Mouse (Mus musculus): ENCODE results near the gene Svop. TPM values are rescaled to one million over a fixed set of nuclear protein-coding genes. Genes with fewer than 3 reads are reported as not detected.

Gene Svop
- total RNA-seq, 1 experiment from 2014 or later = 3.2 TPM

DNA sequence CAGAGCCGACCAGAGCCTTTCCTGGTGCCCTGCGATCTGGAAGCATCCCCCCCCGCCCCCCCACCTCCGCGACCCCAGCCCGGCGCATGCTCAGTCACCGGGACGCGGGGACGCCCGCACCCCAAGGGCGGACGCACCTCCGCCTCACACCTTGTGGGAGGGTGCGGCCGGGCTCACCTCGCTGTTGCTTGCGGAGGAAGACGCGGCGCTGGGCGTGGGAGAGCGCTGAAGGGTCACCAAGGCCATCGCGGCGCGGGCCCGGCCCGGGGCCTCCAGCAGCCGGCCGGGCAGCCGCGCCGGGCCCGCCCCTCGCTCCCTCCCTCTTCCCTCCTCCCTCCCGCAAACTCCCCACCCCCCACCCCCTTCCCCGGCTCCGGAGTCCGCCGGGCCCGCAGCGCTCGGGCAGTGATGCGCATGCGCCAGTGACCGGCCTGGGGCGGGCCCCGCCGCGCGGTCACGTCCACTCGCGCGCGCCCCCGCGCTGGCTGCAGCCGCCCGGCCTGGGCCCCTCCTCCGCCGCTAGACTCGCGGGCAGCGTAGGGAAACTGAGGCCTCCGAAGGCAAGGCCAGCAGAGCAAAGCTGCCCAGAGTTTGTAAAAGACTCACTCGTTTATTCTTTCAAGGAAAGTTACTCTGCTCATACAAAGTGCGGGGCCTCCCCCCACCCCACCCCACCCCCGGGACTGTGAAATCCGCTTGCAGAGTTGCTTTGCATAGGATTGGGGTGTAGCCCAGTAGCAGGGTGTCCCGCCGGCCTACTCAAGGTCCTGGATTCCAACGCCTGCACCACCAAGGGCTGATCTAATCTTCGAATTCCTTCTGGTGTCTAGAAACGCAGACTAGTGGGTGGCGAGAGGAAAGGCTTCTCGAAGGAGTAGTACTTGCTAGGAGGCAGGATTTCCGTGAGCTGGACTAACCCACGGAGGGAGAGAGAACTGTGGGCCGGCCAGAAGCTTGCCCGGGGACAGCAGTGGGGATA lies 97.6 kb downstream of the Svop start, which contains the start of gene Ssh1:
Gene Ssh1, minus strand, starts transcription at position 408 of the 979 bp plus-strand sequence.
- DNase-seq = peak; percentile 96

- peak; percentile 69 for DNase-seq
These were observed 98.3 kb downstream of the Svop start for GRCm38 (mm10) chr5:113993031-113993486.

DNA sequence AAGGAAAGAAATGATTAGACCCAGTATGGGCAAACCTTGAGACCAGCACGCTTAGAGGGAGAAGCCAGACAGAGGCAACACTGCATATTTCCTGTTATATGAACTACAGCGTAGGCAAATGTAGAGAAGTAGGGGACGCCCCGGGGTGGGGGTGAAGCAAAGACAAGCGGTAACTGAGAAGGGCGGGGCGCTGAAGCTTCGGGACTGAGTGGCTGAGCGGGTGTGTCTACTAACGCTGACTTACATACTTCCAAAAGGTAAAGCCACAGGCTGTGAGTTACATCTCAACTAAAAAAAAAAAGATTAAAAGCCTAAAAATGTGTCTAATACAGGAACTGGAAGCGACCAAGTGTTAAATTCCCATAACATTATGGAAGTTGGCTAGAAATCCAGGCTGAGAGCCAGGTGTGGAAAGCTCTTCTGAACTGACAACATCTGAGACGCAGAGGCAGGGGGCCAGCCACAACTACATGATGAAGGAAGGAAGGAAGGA lies 99.0 kb downstream of the Svop start:
- DNase-seq = peak; percentile 72

- DNase-seq = peak; percentile 37
These were observed 100.2 kb downstream of the Svop start for GRCm38 (mm10) chr5:113991141-113991540.

DNA sequence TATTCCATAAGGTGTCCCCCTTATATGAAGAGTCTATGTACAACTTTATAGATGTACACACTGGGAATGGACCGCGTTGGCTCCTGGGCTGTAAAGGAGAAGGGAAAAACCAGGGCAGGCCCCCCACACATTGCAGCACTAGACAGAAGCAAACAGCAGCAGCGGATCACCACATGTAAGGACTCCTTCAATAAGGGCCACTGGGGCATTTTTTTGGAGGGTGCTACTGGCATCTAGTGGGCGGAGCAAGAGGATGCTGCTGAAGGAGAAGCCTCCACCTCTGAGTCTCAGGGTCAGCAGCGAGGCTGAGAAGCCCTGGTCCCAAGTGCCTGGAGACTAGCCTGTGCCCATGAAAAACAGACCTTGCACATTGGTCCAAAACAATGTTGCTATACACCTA lies 100.8 kb downstream of the Svop start:
- DNase-seq = peak; percentile 25

DNA sequence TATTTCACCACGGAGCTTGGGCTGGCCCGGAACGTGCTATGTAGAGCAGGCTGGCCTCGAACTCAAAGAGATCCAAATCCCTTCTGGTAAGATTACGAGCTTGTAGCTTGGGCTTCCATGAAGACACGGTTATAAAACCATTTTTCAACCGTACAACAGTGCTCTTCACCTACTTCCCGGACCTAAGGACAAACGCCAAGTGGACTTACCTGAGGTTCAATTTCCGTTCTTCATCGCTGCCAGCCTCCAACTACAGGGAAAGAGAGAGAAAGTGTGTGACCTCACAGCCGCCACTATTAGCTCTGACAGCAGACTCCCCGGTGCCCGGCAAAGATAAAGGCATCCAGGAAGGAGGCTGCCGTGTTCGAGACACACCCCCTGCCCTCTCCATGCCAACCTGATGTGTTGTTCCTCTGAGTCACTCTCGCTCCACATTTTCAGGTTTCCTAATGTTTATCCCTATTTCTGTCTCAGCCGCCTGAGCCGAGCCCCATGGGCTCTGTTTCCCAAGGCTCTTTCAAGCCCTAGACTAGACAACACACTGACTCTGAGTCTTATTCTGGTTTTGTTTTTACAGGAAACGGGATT lies 101.8 kb downstream of the Svop start:
- DNase-seq = peak; percentile 72

- DNase-seq = peak; percentile 52
These were observed 105.0 kb downstream of the Svop start for GRCm38 (mm10) chr5:113986182-113986961.

- DNase-seq = no peak
These were observed 105.6 kb downstream of the Svop start for GRCm38 (mm10) chr5:113985737-113986136.

GRCm38 (mm10) chr5:113984025-113984740 lies 107.2 kb downstream of the Svop start:
- DNase-seq = no peak

DNA sequence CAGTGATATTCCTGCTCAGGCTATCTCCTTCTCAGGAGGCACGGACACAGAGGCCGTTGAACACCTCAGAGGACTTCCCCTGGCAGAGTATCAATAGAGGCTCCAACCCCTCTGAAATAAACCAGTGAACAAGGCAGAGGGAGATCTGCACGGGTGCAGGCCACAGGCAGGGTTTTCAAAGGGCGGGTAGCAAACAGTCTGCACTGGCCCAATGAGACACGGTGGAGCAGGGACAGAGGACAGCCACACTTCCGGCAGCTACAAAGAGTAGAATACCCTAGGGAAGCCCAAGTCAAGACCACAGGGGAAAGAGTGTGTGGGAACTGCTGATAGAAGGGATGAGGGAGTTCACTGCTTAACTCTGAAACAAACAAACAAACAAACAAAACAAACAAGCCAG lies 107.8 kb downstream of the Svop start:
- DNase-seq = no peak

- no peak for DNase-seq
These were observed 109.5 kb downstream of the Svop start for GRCm38 (mm10) chr5:113981843-113982242.

GRCm38 (mm10) chr5:113981171-113981570 lies 110.2 kb downstream of the Svop start:
- no peak for DNase-seq

DNA sequence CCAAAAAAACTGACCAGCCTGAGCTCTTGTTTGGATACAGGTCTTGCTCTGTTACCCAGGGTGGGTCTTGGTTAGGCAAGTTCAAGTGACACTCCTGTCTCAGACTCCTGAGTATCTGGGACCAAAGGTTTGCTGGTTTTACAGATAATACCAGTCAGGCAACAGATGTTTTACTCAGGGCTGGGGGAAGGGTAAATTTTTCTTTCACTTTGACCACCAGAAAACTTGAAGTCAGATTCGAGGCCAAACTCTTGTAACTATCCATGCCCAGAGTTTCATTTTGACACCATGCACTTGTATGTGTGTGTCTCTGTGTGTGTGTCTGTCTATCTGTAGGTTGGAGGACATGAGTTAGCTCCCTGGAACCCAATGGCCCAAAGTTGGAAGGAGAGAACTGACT lies 110.9 kb downstream of the Svop start:
- no peak for DNase-seq

- no peak for DNase-seq
These were observed 114.1 kb downstream of the Svop start for GRCm38 (mm10) chr5:113977309-113977708.

Other genes starting within 250 kb of the Svop start
- 52.9 and 58.0 TPM in 2 replicates for gene Coro1c, start 182.8 kb downstream of the Svop start, total RNA-seq (2021)
- gene Ssh1, start 97.7 kb downstream of the Svop start, total RNA-seq (2021) = 18.8 and 21.2 TPM in 2 replicates
- gene Dao, start 87.9 kb downstream of the Svop start, total RNA-seq (2021) = not detected in 2 replicates
- gene Usp30, start 26.1 kb downstream of the Svop start, total RNA-seq (2021) = 24.9 and 25.7 TPM in 2 replicates
- 9.9 and 10.3 TPM in 2 replicates for gene Alkbh2, start 36.6 kb upstream of the Svop start, total RNA-seq (2021)
- gene Ung, start 38.8 kb upstream of the Svop start, total RNA-seq (2021) = 11.7 and 11.9 TPM in 2 replicates
- gene Acacb, start 55.0 kb upstream of the Svop start, total RNA-seq (2021) = 121 and 148 TPM in 2 replicates
- gene Foxn4, start 182.2 kb upstream of the Svop start, total RNA-seq (2021) = not detected in 2 replicates
- gene Myo1h, start 197.6 kb upstream of the Svop start, total RNA-seq (2021) = 0.63 and 1.6 TPM in 2 replicates